Mouse (Mus musculus): ENCODE measurements at regions not wholly inside any gene's neighbourhood (a gene's known extent, or its start where the extent isn't known, plus 50 kb on each side); places are given as distances from the start of the nearest gene placed in this dataset.

GRCm38 (mm10) chr8:115823673-115824477 lies 116.3 kb upstream of the Maf start:
- Histone ChIP-seq H3K4me2 (no peak overlapping the region), H3K36me3 (no peaks in the 10 kb centered on the region), H3K4me3 (no peak overlapping the region), H3K27me3 (no peaks in the 10 kb centered on the region), H3K9me3 (no peaks in the 10 kb centered on the region), H3K27ac (replicated peaks) (no peak overlapping the region), H3K9ac (no peak overlapping the region), H3K4me1 (replicated peaks) (no peaks in the 10 kb centered on the region)
- WGBS = 73% methylated on average over 8 of the region's 8 CpGs
- ATAC-seq (ENCODE audit: low read depth) = no peak

GRCm38 (mm10) chr8:115813426-115813825 lies 105.8 kb upstream of the Maf start:
- no peak for ATAC-seq (ENCODE audit: low read depth)
- H3K4me2 ChIP-seq = no peak overlapping the region
- H3K36me3 ChIP-seq = no peaks in the 10 kb centered on the region
- WGBS = 72% methylated on average over 4 of the region's 4 CpGs
- no peaks in the 10 kb centered on the region for H3K4me1 ChIP-seq (replicated peaks)
- no peaks in the 10 kb centered on the region for H3K9me3 ChIP-seq
- H3K9ac ChIP-seq = no peak overlapping the region
- H3K27me3 ChIP-seq = no peaks in the 10 kb centered on the region
- no peak overlapping the region for H3K4me3 ChIP-seq
- no peak overlapping the region for H3K27ac ChIP-seq (replicated peaks)

DNA sequence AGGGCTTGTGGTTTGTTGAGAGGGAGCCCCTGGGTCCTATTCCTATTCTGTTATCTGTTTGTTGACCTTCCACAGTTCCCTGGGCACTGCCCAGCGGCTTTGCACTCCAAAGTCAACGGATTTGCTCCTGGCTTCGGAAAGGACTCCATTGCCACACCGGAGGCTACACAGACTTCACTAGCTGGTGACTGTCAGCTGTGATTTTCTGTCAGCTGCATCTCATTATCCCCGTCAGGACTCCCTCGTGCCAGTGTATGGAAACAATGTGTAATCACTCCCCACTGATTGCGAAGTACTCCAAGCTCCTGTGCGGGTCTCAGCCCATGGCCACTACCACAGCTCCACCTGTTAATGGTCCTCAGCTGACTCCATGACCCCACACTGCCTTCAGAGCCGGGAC lies 99.0 kb upstream of the Maf start:
- Histone ChIP-seq H3K36me3 (no peaks in the 10 kb centered on the region), H3K9me3 (no peaks in the 10 kb centered on the region), H3K27ac (replicated peaks) (no peak overlapping the region), H3K27me3 (no peaks in the 10 kb centered on the region), H3K4me3 (no peak overlapping the region), H3K9ac (no peak overlapping the region), H3K4me1 (replicated peaks) (no peaks in the 10 kb centered on the region; the same call in 1 of the 2 replicates), H3K4me2 (no peak overlapping the region)
- ATAC-seq (ENCODE audit: low read depth) = no peak
- 60% methylated on average over 9 of the region's 9 CpGs for WGBS

- ATAC-seq (ENCODE audit: low read depth) = no peak
- H3K9me3 ChIP-seq = no peaks in the 10 kb centered on the region
- WGBS = 76% methylated on average over 6 of the region's 6 CpGs
Observed at GRCm38 (mm10) chr8:115806139-115806538, 98.5 kb upstream of the Maf start.

GRCm38 (mm10) chr8:115793587-115793986 lies 86.0 kb upstream of the Maf start:
- H3K4me1 ChIP-seq (replicated peaks) = no peaks in the 10 kb centered on the region
- WGBS = 85% methylated on average over 1 of the region's 1 CpGs
- H3K27ac ChIP-seq (replicated peaks) = no peak overlapping the region
- no peak for ATAC-seq (ENCODE audit: low read depth)
- H3K9me3 ChIP-seq = no peaks in the 10 kb centered on the region
- no peaks in the 10 kb centered on the region for H3K36me3 ChIP-seq
- H3K4me3 ChIP-seq = no peak overlapping the region
- no peak overlapping the region for H3K4me2 ChIP-seq
- no peak overlapping the region for H3K9ac ChIP-seq
- no peaks in the 10 kb centered on the region for H3K27me3 ChIP-seq

More at GRCm38 (mm10) chr8:115806139-115806538, 98.5 kb upstream of the Maf start:
- H3K27ac ChIP-seq (replicated peaks) = no peak overlapping the region
- no peaks in the 10 kb centered on the region for H3K27me3 ChIP-seq
- H3K4me1 ChIP-seq (replicated peaks) = no peaks in the 10 kb centered on the region; the same call in 1 of the 2 replicates
- H3K4me3 ChIP-seq = no peak overlapping the region
- no peak overlapping the region for H3K4me2 ChIP-seq
- no peak overlapping the region for H3K9ac ChIP-seq
- no peaks in the 10 kb centered on the region for H3K36me3 ChIP-seq

DNA sequence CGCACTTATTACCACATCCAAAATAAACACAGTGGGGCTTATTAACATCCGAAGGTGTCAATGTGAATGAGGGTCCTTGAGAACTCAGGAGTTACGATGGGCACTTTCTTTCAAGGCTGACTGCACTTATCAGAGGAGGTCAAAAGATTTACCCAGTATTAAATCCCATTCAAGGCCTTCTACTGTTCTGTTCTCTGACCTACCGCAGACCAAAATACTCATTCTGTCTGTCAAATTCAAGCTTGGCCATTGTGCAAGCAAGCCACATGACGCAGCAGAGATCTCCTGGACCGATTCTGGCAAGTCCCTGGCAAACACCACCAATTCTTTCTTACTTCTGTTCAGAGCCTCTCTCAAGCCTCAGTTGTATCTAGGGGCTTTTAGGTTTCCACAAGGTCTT lies 80.8 kb upstream of the Maf start:
- 68% methylated on average over 6 of the region's 6 CpGs for WGBS
- Histone ChIP-seq H3K4me3 (no peak overlapping the region), H3K4me1 (replicated peaks) (no peaks in the 10 kb centered on the region), H3K27ac (replicated peaks) (no peak overlapping the region), H3K9ac (no peak overlapping the region), H3K36me3 (no peaks in the 10 kb centered on the region), H3K27me3 (no peaks in the 10 kb centered on the region), H3K9me3 (peaks cover 4% of the 10 kb centered on the region; the same call in 1 of the 2 replicates), H3K4me2 (no peak overlapping the region)
- no peak for ATAC-seq (ENCODE audit: low read depth)

- Histone ChIP-seq H3K36me3 (no peaks in the 10 kb centered on the region), H3K9me3 (peaks cover 4% of the 10 kb centered on the region; the same call in 1 of the 2 replicates), H3K4me2 (no peak overlapping the region), H3K27me3 (no peaks in the 10 kb centered on the region), H3K4me1 (replicated peaks) (no peaks in the 10 kb centered on the region), H3K4me3 (no peak overlapping the region), H3K27ac (replicated peaks) (no peak overlapping the region), H3K9ac (no peak overlapping the region)
- ATAC-seq (ENCODE audit: low read depth) = no peak
- 95% methylated on average over 4 of the region's 4 CpGs for WGBS
Observed at GRCm38 (mm10) chr8:115786185-115786584, 78.6 kb upstream of the Maf start.

DNA sequence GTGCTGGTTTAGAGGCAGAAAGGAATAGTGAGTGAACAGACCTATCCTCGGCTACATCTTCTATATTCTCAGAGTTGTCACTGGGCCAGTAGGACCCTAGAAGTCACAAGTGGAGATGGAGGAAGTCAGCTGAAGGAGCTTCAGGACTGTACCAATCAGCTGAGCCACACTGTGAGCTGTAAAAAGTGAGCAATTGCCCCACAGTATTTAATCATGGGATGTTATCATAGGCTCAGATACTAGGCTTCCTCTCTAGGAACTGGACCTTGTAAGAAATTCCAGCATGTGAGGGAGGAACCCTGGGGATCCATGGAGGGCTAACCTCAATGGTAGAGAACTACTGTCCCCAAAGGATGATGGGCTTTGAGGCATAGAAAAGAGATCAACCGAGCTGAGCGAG lies 78.2 kb upstream of the Maf start:
- no peaks in the 10 kb centered on the region for H3K27me3 ChIP-seq
- H3K4me2 ChIP-seq = no peak overlapping the region
- peaks cover 4% of the 10 kb centered on the region; the same call in 1 of the 2 replicates for H3K9me3 ChIP-seq
- no peaks in the 10 kb centered on the region for H3K36me3 ChIP-seq
- WGBS = 94% methylated on average over 3 of the region's 3 CpGs
- H3K4me1 ChIP-seq (replicated peaks) = no peaks in the 10 kb centered on the region
- no peak overlapping the region for H3K27ac ChIP-seq (replicated peaks)
- no peak overlapping the region for H3K9ac ChIP-seq
- H3K4me3 ChIP-seq = no peak overlapping the region
- ATAC-seq (ENCODE audit: low read depth) = no peak

DNA sequence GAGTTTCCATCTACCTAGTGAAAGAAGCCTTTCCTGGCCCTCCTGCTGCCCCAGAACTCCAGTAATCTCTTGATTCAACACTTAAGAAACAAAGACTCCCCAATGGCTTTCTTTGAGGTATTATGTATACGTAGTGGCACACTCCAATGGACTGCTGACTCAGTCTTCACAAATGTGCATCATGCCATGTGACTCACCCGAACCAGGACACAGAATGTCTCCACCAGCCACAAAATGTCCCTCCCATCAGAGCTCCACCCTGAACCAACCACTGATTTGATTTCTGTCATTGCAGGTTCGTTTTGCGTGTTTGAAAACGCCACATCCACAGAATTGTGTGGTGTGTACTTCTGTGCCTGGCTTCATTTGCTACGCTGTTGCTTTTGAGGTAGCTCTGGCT lies 75.8 kb upstream of the Maf start:
- Histone ChIP-seq H3K27ac (replicated peaks) (no peak overlapping the region), H3K9ac (no peak overlapping the region), H3K27me3 (no peaks in the 10 kb centered on the region), H3K9me3 (peaks cover 4% of the 10 kb centered on the region; the same call in 1 of the 2 replicates), H3K36me3 (no peaks in the 10 kb centered on the region), H3K4me3 (no peak overlapping the region), H3K4me2 (no peak overlapping the region), H3K4me1 (replicated peaks) (no peaks in the 10 kb centered on the region)
- 91% methylated on average over 6 of the region's 6 CpGs for WGBS
- no peak for ATAC-seq (ENCODE audit: low read depth)

DNA sequence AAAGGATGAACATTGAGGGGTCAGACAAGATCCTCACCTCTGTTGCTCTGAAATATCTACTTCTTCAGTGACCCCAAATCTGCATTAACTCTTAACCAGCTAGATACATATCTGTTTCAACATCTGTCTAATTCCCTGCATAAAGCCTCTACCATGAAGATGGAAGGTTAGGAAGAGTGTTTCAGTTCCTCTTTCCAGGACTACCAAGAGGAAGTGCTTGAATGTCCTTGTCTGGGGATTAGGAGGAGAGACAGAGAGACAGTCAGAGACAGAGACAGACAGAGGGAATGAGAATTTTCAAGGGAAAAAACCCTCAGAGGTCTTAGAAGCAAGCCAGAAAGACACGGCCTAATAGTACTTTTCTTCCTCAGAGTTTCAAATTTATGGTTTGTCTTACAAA lies 70.8 kb upstream of the Maf start:
- ATAC-seq (ENCODE audit: low read depth) = no peak
- H3K9ac ChIP-seq = no peak overlapping the region
- no peaks in the 10 kb centered on the region for H3K27me3 ChIP-seq
- no peak overlapping the region for H3K4me3 ChIP-seq
- no peak overlapping the region for H3K4me2 ChIP-seq
- WGBS = 93% methylated on average over 1 of the region's 1 CpGs
- H3K27ac ChIP-seq (replicated peaks) = no peak overlapping the region
- H3K4me1 ChIP-seq (replicated peaks) = no peaks in the 10 kb centered on the region
- no peaks in the 10 kb centered on the region for H3K9me3 ChIP-seq
- H3K36me3 ChIP-seq = no peaks in the 10 kb centered on the region

DNA sequence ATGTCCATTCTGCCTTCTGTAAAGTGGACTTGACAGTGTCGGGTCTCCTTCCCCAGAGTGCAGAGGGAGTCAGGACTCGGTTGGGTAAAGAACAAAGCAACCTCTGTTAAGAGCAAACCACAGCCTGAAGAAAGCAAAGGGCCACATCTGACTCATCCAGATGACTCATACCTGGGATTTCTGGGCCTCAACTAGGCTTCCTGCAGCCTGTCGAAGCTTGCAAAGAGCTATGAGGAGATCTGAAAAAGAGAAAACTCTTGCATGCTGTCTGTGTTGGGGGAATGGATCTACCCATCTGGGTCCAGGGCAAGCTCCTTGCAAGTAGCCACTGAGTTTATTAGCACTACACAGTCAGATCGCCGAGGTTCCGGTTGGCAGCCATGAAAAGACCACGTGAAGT lies 63.5 kb upstream of the Maf start:
- H3K4me2 ChIP-seq = no peak overlapping the region
- H3K27ac ChIP-seq (replicated peaks) = no peak overlapping the region
- peaks cover 7% of the 10 kb centered on the region for H3K4me1 ChIP-seq (replicated peaks)
- H3K36me3 ChIP-seq = no peaks in the 10 kb centered on the region
- ATAC-seq (ENCODE audit: low read depth) = no peak
- no peaks in the 10 kb centered on the region for H3K27me3 ChIP-seq
- H3K9me3 ChIP-seq = no peaks in the 10 kb centered on the region
- no peak overlapping the region for H3K4me3 ChIP-seq
- 85% methylated on average over 7 of the region's 7 CpGs for WGBS
- no peak overlapping the region for H3K9ac ChIP-seq

GRCm38 (mm10) chr8:115768631-115769030 lies 61.0 kb upstream of the Maf start:
- H3K4me1 ChIP-seq (replicated peaks) = peaks cover 9% of the 10 kb centered on the region
- H3K9me3 ChIP-seq = no peaks in the 10 kb centered on the region
- H3K27me3 ChIP-seq = no peaks in the 10 kb centered on the region
- H3K4me2 ChIP-seq = no peak overlapping the region
- WGBS = 89% methylated on average over 4 of the region's 4 CpGs
- no peak overlapping the region for H3K4me3 ChIP-seq
- H3K9ac ChIP-seq = no peak overlapping the region
- no peaks in the 10 kb centered on the region for H3K36me3 ChIP-seq
- H3K27ac ChIP-seq (replicated peaks) = no peak overlapping the region
- no peak for ATAC-seq (ENCODE audit: low read depth)

All from neural tube, embryonic 13.5 days (tissue).